Mouse (Mus musculus) ES-E14 (cell line): Measurements from ENCODE around the gene Prkd3. TPM values are rescaled to one million over a fixed set of nuclear protein-coding genes. Genes with fewer than 3 reads are reported as not detected.

Experiments
- DNase-seq: peaks from one replicate; pipeline ENCODE4 v3.0.0-alpha.2; 2013; ENCODE audit warnings: low read depth, low spot score
- H3K27ac ChIP-seq: 2 replicates; pipeline ENCODE4 v1.5.1; 2012; ENCODE audit warnings: low read depth, mild to moderate bottlenecking, low read length, moderate library complexity, mixed read lengths; ENCODE audit not compliant: poor library complexity, insufficient read depth, severe bottlenecking
- H3K36me3 ChIP-seq: 2 replicates; pipeline ENCODE4 v1.6.1; 2012; ENCODE audit warnings: mild to moderate bottlenecking, low read length, moderate library complexity, mixed read lengths; ENCODE audit not compliant: control insufficient read depth, poor library complexity, insufficient read depth, severe bottlenecking
- H3K4me1 ChIP-seq, 2 experiments: fragments of 150-350 bp in 1 of 2; sonication (generic) in 1 of 2; 2 replicates each; pipeline ENCODE4 v1.6.1; 2012; ENCODE audit warnings: low read length in 2 of 2, mild to moderate bottlenecking in 1 of 2, mixed read lengths in 1 of 2; ENCODE audit not compliant: control insufficient read depth in 2 of 2, insufficient read depth in 2 of 2, poor library complexity in 1 of 2
- H3K4me3 ChIP-seq, 2 experiments: fragments of 150-350 bp in 1 of 2; sonication (generic) in 1 of 2; 2 replicates each; pipeline ENCODE4 v1.5.1; 2012; ENCODE audit warnings: low read length in 2 of 2, low read depth in 1 of 2, mild to moderate bottlenecking in 1 of 2, mixed read lengths in 1 of 2; ENCODE audit not compliant: insufficient read depth in 1 of 2, poor library complexity in 1 of 2, severe bottlenecking in 1 of 2
- H3K9ac ChIP-seq: 2 replicates; pipeline ENCODE4 v1.6.1; 2012; ENCODE audit warnings: low read depth, mild to moderate bottlenecking, low read length, mixed read lengths; ENCODE audit not compliant: poor library complexity, insufficient read depth, severe bottlenecking
- H3K9me3 ChIP-seq: fragments of 150-350 bp; sonication (generic); 2 replicates; pipeline ENCODE4 v1.6.1; 2012; ENCODE audit warnings: low read depth, mild to moderate bottlenecking, low read length; ENCODE audit not compliant: control insufficient read depth, insufficient read depth
- CHD2 ChIP-seq: IDR thresholded peaks from 2 replicates; pipeline ENCODE4 v1.6.1; 2014; ENCODE audit warnings: mild to moderate bottlenecking, low read depth, low read length, inconsistent platforms
- HCFC1 ChIP-seq: IDR thresholded peaks from 2 replicates; pipeline ENCODE4 v1.6.1; 2012; ENCODE audit warnings: low read length, inconsistent platforms, borderline replicate concordance; ENCODE audit not compliant: insufficient read depth
- MAFK ChIP-seq: IDR thresholded peaks from 2 replicates; pipeline ENCODE4 v1.6.1; 2014; ENCODE audit warnings: mild to moderate bottlenecking, low read depth, low read length, inconsistent platforms; ENCODE audit not compliant: insufficient read depth
- ZC3H11A ChIP-seq: IDR thresholded peaks from 2 replicates; pipeline ENCODE4 v1.6.1; 2012; ENCODE audit warnings: low read depth, mild to moderate bottlenecking, inconsistent platforms, low read length, borderline replicate concordance
- ZNF384 ChIP-seq: IDR thresholded peaks from 2 replicates; pipeline ENCODE4 v1.6.1; 2012; ENCODE audit warnings: low read depth, low read length, inconsistent platforms
- in situ Hi-C, 2 experiments: fragments of 600-800 bp; cut with MboI; formaldehyde crosslinking; loops; one replicate each; pipeline ENCODE4 v1.15.1; 2025; ENCODE audit warnings: low sequenced_read_pairs in 2 of 2, inconsistent platforms in 1 of 2; ENCODE audit not compliant: unreplicated experiment in 2 of 2
- total RNA-seq: library from RNA; depleted of rRNA; stranded (reverse); fragments of 300-350 nt; gene quantifications from 2 replicates; pipeline ENCODE4 v1.2.3, GENCODE M21; 2012

Prkd3 gene
- total RNA-seq, 1 experiment = 25.7 TPM

DNA sequence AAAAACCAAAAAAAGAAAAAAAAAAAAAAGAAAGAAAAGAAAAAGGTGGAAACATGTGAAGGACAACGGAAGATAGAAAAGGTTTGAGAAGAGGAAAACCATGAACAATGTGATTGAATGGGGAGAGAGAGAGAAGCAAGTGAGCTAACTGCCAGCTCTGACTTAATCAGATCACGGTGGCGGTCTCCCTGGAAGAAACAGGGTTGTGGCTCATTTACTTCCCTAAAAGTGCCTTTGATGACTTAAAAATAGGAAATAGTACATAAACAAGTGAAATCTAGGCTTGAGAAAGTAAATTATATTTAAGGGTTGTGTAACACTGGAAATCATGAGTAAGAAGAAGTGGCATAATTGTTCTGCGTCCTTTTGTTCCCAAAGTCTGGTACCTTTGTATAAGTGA is 81.7 kb downstream of the Prkd3 start:
- H3K36me3 ChIP-seq = peaks cover 10% of the 10 kb centered on the region
- no peak overlapping the region for H3K27ac ChIP-seq
- no peak overlapping the region for H3K9ac ChIP-seq
- H3K9me3 ChIP-seq = no peaks in the 10 kb centered on the region
- TF ChIP-seq HCFC1 = no peak
- TF ChIP-seq MAFK = no peak
- no peak for TF ChIP-seq ZNF384
- no peak for TF ChIP-seq ZC3H11A
- no peak for TF ChIP-seq CHD2
- peaks cover 0 to 2% of the 10 kb centered on the region in 2 experiments; a peak in 1 of 4 replicates for H3K4me1 ChIP-seq
- DNase-seq = no peak
- H3K4me3 ChIP-seq = no peak overlapping the region
- in situ Hi-C loops = no loop called here

DNA sequence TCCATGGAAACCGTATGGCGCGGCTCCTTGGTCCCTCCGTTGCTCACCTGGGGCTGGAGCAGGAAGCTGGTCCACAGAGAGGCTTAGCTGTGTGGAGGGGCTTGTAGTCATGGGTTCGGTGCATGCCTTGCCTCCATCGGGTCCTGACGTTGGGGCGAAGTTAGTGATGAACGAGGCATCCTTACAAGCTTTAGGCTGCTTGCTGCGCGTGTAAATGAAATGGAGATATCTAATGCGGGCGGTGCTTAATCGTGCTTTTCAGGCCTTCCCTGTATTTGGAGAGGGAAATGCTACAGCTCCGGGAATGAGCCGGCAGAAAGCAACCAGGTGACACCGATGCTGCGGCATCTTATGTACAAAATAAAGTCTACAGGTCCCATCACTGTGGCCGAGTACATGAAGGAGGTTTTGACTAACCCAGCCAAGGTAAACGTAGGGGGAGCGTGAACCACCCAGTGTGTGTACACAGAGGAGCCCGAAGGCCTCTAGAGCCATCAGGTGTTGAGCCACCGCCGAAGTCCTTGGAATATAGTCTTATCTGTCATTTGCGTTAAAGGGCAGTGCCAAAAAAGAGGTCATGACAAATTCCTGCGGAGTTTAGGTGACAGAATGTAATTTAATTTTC is 83.3 kb downstream of the Prkd3 start:
- in situ Hi-C loops = no loop called here
- no peaks in the 10 kb centered on the region for H3K9me3 ChIP-seq
- DNase-seq = no peak
- peaks cover 18% of the 10 kb centered on the region for H3K36me3 ChIP-seq
- H3K9ac ChIP-seq = peak overlapping the region; percentile 56
- H3K4me3 ChIP-seq = peak overlapping the region; percentile 92 to 93
- H3K27ac ChIP-seq = no peak overlapping the region
- TF ChIP-seq CHD2 = no peak
- no peak for TF ChIP-seq ZNF384
- no peak for TF ChIP-seq HCFC1
- TF ChIP-seq ZC3H11A = no peak
- no peak for TF ChIP-seq MAFK
- peaks cover 0 to 2% of the 10 kb centered on the region in 2 experiments; a peak in 1 of 4 replicates for H3K4me1 ChIP-seq

DNA sequence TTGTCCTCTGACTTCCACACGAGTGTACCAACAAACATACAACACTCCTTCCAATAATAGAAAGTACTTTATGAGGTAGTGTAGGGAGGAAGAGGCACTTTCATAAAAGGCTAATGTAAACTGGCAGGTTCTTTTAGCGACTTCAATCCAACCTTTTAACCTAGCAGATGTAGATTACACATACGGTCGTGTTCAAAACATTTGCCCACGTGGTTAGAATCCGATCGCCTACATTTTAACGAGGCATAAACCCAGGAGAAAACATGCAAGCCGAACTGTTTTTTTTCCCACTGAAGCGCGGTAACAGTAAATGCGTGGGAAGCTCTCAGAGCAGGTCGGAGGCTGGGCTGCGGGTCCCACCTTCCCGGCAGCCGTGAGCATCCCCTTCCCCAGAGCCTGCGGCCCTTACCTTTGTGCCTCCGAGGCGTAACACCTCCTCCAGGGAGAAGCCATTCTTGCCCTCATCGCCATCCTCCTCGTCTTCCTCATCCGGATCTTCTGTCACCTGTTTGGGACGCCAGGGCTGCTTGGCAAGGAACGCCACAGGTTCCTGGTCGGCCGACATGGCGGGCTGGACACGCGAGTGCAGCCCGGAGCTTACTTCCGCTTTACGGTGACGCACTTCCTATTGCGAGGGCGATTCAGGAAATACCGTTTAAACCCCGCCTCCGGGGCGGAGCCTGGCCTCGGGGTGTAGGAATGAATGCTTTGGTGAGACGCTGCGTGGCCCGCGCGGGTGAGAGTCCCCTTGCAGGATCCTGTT is 84.0 kb downstream of the Prkd3 start, which contains the start of the genes Cebpz and Ndufaf7:
TSS of gene Cebpz (minus strand) at position 601 of the 763 bp plus-strand sequence.
TSS of gene Ndufaf7 (plus strand) at position 671 of the 763 bp plus-strand sequence.
- TF ChIP-seq HCFC1 (peak; percentile 82), ZC3H11A (no peak)
- Histone ChIP-seq H3K4me3 (peak within 1 kb of the TSS; percentile 92 to 93), H3K36me3 (peaks cover 24% of the 10 kb centered on the region), H3K27ac (no peak within 1 kb of the TSS), H3K4me1 (peaks cover 0 to 2% of the 10 kb centered on the region in 2 experiments; a peak in 1 of 4 replicates), H3K9ac (peak within 1 kb of the TSS; percentile 92), H3K9me3 (no peaks in the 10 kb centered on the region)
- in situ Hi-C loops = no loop called here
- peak; percentile 100 for DNase-seq

DNA sequence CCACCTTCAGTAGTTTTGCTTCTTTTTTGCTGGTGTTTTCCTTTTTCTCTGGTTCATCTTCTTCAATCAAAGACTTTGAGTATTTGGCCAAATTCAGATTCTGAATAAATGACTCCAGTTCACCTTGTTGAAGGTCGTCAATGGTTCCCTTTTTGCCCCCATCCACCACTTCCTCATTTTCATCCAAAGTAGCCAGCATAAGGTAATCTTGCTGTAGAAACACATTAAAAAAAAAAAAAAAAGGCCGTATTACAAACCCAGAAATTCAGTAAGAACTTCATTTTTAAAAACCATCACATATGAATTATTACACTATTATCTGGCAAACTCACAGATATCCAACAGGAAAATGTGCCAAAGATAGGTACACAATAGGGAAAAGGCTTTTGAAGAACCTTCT is 84.8 kb downstream of the Prkd3 start:
- no peaks in the 10 kb centered on the region for H3K9me3 ChIP-seq
- peaks cover 0 to 2% of the 10 kb centered on the region in 2 experiments; a peak in 1 of 4 replicates for H3K4me1 ChIP-seq
- peak overlapping the region; percentile 92 to 93 for H3K4me3 ChIP-seq
- no peak for TF ChIP-seq ZNF384
- TF ChIP-seq ZC3H11A = no peak
- no peak for TF ChIP-seq HCFC1
- TF ChIP-seq MAFK = no peak
- TF ChIP-seq CHD2 = no peak
- no peak for DNase-seq
- H3K9ac ChIP-seq = peak overlapping the region; percentile 92; the same call in 1 of the 2 replicates
- H3K27ac ChIP-seq = no peak overlapping the region
- peaks cover 30% of the 10 kb centered on the region for H3K36me3 ChIP-seq
- in situ Hi-C loops = no loop called here
